Mouse (Mus musculus): Measurements from ENCODE around the gene Sp3.

DNA sequence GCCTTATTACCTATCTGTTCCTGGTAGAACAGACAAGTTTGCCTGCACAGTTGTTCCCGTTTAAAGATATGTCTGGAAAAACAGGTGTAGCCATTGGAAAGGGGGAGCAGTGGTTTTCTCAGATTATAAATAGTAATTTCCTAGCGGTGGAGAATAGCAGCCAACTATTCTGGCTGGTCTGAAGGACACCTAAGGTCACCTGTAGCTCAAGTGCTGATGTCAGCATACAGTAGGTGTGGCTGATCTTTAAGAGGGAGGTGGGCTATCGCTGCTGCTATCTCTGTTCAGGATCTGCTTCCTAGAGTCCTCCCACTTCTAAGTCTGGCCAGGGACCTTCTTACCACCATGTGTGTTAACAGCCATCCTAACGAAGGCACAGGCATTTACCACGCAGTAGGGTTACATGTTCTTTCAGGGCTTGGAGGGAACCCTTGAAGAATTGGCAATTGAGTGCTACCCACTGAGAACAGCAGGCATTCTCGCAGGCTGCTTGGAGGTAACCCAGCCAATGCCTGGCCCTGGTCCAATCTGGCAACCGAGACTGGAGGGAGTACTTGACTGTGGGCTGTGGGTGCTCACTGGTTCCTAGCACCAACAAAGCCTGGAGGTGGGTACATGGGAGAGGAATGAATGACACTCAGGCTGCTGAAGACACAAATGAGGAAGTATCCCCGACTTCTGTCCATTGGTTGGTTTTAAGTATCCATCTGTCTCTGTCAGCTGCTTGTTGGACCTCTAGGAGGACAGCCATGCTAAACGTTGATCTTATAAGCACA lies 39.3 kb upstream of the Sp3 start:
- TF ChIP-seq POLR2A (IDR thresholded peaks at IDR 0.05; ENCODE audit: insufficient read length, low read depth) (no peak), USF1 (IDR thresholded peaks at IDR 0.05; ENCODE audit: low read depth) (no peak), REST (IDR thresholded peaks at IDR 0.05; ENCODE audit: insufficient read depth, insufficient read length) (no peak), SRF (IDR thresholded peaks at IDR 0.05; ENCODE audit: control insufficient read depth, insufficient read length, low read depth) (no peak), MYOG (IDR thresholded peaks at IDR 0.05; ENCODE audit: control insufficient read depth in 1 of 3, insufficient read depth in 1 of 3, insufficient read length in 2 of 3, low read depth in 2 of 3) (no peak), CEBPB (IDR thresholded peaks at IDR 0.05; ENCODE audit: insufficient read depth, poor library complexity, severe bottlenecking) (no peak), MAX (IDR thresholded peaks at IDR 0.05; ENCODE audit: low read depth) (no peak)
